Mouse (Mus musculus) brain, embryonic 14.5 days (tissue): Measurements from ENCODE around the gene Asic4.

Experiments
- CTCF ChIP-seq: fragments of 200-500 bp; IDR thresholded peaks from 2 replicates; pipeline ENCODE4 v1.5.1; 2012; ENCODE audit warnings: inconsistent platforms, mild to moderate bottlenecking, moderate library complexity, borderline replicate concordance; ENCODE audit not compliant: insufficient read depth, insufficient read length; ENCODE audit errors: extremely low read depth
- POLR2A ChIP-seq: fragments of 200-500 bp; IDR thresholded peaks from 2 replicates; pipeline ENCODE4 v1.6.1; 2012; ENCODE audit warnings: mild to moderate bottlenecking, inconsistent platforms, borderline replicate concordance; ENCODE audit not compliant: poor library complexity, insufficient read depth, insufficient read length, severe bottlenecking; ENCODE audit errors: extremely low read depth

DNA sequence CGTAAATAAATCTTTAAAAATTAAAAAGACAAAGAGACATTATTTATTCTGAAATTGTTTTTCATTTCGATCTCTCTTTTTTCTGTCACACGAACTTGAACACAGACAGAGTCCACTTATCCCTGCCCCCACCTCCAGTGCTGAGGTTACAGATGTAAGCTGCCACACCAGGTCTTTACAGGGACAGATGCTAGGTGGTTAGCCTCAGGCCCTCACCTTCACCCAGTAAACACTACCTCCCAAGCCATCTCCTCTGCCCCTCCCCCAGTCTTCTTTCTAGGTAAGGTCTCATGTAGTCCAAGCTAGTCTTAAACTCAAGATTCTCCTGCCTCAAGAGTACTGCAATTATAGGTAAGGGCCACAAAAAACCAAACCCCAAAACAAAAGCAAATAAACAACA is 62.3 kb downstream of the Asic4 start:
- TF ChIP-seq CTCF (no peak), POLR2A (no peak)
